Mouse (Mus musculus) left cerebral cortex, postnatal 4 days (tissue): ENCODE measurements around the gene Ralgapa2. TPM values are rescaled to one million over a fixed set of nuclear protein-coding genes. Genes with fewer than 3 reads are reported as not detected.

Source experiments
- DNase-seq: peaks from one replicate; pipeline ENCODE4 v3.0.0-alpha.2; 2022
- intact Hi-C: fragments of 180-260 bp; cut with DNase I; formaldehyde crosslinking; loops from one replicate; pipeline ENCODE4 v1.15.1; 2025
- total RNA-seq, 2 experiments: library from RNA; stranded (reverse); gene quantifications; 2 replicates each; pipeline ENCODE4 v1.2.3; 2021

Ralgapa2 gene
- total RNA-seq, 2 experiments from 2014 or later = 42.1 to 42.5 TPM

DNA sequence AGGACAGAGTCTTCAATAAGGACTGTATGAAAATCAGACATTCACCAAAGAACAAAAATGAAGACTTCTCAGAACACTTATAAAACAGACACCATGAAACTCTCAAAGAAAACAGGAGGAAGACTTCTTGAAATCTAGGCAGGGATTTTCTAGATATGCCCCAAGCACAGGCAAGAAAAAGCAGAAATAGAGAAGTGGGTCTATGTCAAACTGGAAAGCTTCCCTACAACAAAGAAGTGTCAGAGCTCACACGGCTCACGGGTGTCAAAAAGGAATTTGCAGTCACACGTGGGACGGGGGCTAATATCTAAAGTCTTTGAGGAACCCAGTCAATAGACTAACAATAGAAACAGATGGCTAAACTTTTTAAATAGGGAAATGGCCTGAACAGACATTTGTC lies 301.2 kb downstream of the Ralgapa2 start:
- intact Hi-C loops = no loop called here
- DNase-seq = no peak

DNA sequence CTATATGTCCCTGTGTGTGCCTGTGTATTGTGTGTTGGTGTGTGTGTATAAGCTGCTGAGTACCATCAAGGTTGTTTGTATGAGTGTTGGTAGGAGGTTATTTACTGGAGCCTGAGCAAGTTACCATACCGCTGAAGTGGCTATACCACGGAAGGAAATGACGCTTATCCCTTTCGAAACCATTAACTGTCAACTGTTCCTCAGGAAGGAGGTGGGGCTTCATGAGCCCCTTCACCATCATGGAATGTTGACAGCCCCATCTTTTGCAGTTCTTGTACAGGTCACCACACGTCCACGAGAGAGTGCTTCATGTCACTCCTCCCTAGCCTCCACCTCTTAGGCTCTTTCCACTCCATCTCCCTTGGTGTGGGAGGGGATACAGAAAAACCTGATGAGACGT lies 314.2 kb downstream of the Ralgapa2 start:
- no peak for DNase-seq
- intact Hi-C loops = no loop called here

DNA sequence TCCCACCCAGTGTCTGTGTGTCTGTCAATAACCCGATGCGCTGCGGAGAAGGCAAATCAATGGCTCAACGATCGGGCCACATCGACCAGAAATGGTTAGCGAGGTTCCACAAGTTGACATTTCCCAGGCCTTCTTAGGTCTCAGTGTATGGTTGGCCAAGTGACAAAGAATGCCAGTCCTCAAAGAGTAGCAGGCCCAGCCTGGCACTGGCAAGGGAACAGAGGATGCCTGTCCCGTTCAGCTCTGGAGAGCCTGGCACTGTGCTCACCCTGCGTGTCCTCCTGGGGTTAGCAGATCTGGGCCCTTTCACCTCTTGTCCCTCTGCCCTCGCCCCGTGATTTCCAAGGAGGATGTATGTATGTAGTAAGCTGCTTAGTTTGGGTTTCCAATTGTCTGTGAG lies 316.0 kb downstream of the Ralgapa2 start:
- intact Hi-C loops = no loop called here
- DNase-seq = no peak
